Mouse (Mus musculus) megakaryocyte, embryonic 14.5 days (primary cell): Measurements from ENCODE around the gene Gm10471. TPM values are rescaled to one million over a fixed set of nuclear protein-coding genes. Genes with fewer than 3 reads are reported as not detected.
"Not testable (repeated sequence)": the region's sequence is repeated elsewhere in the genome, so short reads cannot be mapped to it uniquely, and the experiment has no call there.

Experiments used
- H3K27me3 ChIP-seq: replicated peaks from 2 replicates; pipeline ENCODE3; 2012; ENCODE audit warnings: inconsistent platforms
- H3K36me3 ChIP-seq: replicated peaks from 2 replicates; pipeline ENCODE3; 2012; ENCODE audit warnings: low read length, inconsistent platforms, mixed read lengths
- H3K4me1 ChIP-seq: 2 replicates; pipeline ENCODE4 v1.6.1; 2012; ENCODE audit warnings: inconsistent platforms
- H3K4me3 ChIP-seq: replicated peaks from 2 replicates; pipeline ENCODE3; 2012; ENCODE audit warnings: moderate library complexity, mild to moderate bottlenecking, inconsistent platforms
- H3K9me3 ChIP-seq: 2 replicates; pipeline ENCODE4 v1.6.1; 2012; ENCODE audit warnings: inconsistent platforms
- FLI1 ChIP-seq: IDR thresholded peaks from 2 replicates; pipeline ENCODE4 v1.6.1; 2012; ENCODE audit warnings: low read length, inconsistent platforms, mixed read lengths
- GATA1 ChIP-seq: IDR thresholded peaks from 3 replicates; pipeline ENCODE4 v1.6.1; 2012; ENCODE audit warnings: mixed read lengths, low read length, inconsistent platforms, borderline replicate concordance
- polyA plus RNA-seq: library from polyadenylated mRNA; stranded (reverse); fragments of >175 nt; gene quantifications from 2 replicates; pipeline ENCODE4 v1.2.3, GENCODE M21; 2012; ENCODE audit warnings: low replicate concordance; ENCODE audit not compliant: insufficient read depth

Gm10471 gene
- polyA plus RNA-seq = not detected in 2 replicates

GRCm38 (mm10) chr5:26089191-26089590, at the start of gene Gm10471:
Gene Gm10471, minus strand, starts transcription at chr5:26089291.
- H3K36me3 ChIP-seq, H3K4me3 ChIP-seq, H3K27me3 ChIP-seq, H3K4me1 ChIP-seq, H3K9me3 ChIP-seq: not testable (repeated sequence)

- not testable (repeated sequence) for H3K9me3 ChIP-seq, H3K4me1 ChIP-seq, H3K36me3 ChIP-seq, H3K4me3 ChIP-seq, H3K27me3 ChIP-seq
Observed at GRCm38 (mm10) chr5:26121321-26121720, 32.2 kb upstream of the Gm10471 start, which contains the start of gene Gm10220. Gene Gm10220, minus strand, starts transcription at chr5:26121421.

DNA sequence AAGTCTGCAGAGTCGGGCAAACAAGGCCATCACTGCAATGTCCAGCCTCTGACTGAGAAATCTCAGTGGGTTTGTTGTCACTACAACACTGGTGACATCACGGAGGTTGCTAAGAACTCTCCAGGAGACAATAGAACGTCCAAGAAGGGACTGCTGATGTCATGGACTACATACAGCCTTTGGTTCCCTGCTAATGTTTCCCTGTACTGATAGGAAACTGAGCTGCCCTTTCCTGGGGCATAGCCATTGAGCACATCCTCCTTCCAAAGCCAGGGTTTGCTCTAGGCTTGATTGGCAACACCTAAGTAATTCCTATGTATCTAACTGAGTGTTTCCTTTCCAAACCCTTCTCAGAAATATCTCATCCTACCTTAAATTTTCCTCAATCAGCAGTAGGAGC, 16.2 kb upstream of the Gm10471 start, which contains the start of gene 5031410I06Rik:
Gene 5031410I06Rik, minus strand, starts transcription at position 101 of the 400 bp plus-strand sequence.
- H3K4me1 ChIP-seq, H3K27me3 ChIP-seq, H3K9me3 ChIP-seq, H3K4me3 ChIP-seq, H3K36me3 ChIP-seq: not testable (repeated sequence)

DNA sequence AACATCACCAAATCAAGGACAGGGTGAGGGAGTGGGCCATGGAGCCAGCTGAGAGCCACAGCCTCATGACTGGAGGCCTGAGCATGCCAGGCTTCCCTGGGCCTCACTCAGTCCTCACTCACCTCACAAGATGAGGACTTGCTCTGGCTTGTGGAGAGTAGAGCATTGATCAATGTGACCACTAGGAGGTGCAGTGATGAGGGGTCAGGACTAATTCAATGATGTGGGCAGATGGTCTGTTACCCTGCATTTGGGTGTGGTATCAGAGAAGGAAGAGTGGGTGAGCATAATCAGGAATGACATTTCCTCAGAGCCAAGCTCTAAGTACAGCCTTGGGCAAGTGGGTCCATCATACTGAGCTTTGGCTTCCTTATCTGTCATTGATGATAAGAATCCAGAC, 10.1 kb downstream of the Gm10471 start:
- H3K4me1 ChIP-seq, H3K4me3 ChIP-seq, H3K36me3 ChIP-seq, H3K9me3 ChIP-seq, H3K27me3 ChIP-seq: not testable (repeated sequence)

GRCm38 (mm10) chr5:26070716-26071115, 18.4 kb downstream of the Gm10471 start:
- Histone ChIP-seq H3K4me3 (no peak overlapping the region), H3K9me3 (peaks cover 14% of the 10 kb centered on the region), H3K4me1 (no peaks in the 10 kb centered on the region), H3K27me3 (no peaks in the 10 kb centered on the region), H3K36me3 (no peaks in the 10 kb centered on the region)
- TF ChIP-seq GATA1 (no peak), FLI1 (no peak)

GRCm38 (mm10) chr5:26058481-26058880, 30.6 kb downstream of the Gm10471 start, which contains the start of gene Gm7347:
Gene Gm7347, minus strand, starts transcription at chr5:26058581.
- not testable (repeated sequence) for H3K4me1 ChIP-seq, H3K9me3 ChIP-seq, H3K36me3 ChIP-seq, H3K4me3 ChIP-seq, H3K27me3 ChIP-seq

DNA sequence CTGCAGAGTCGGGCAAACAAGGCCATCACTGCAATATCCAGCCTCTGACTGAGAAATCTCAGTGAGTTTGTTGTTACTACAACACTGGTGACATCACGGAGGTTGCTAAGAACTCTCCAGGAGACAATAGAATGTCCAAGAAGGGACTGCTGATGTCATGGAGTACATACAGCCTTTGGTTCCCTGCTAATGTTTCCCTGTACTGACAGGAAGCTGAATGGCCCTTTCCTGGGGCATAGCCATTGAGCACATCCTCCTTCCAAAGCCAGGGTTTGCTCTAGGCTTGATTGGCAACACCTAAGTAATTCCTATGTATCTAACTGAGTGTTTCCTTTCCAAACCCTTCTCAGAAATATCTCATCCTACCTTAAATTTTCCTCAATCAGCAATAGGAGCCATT, 49.6 kb downstream of the Gm10471 start, which contains the start of gene Speer4a:
Gene Speer4a, minus strand, starts transcription at position 101 of the 400 bp plus-strand sequence.
- H3K27me3 ChIP-seq, H3K4me1 ChIP-seq, H3K36me3 ChIP-seq, H3K9me3 ChIP-seq, H3K4me3 ChIP-seq: not testable (repeated sequence)

Other genes starting within 250 kb of the Gm10471 start
- gene Gm21663, start 146.9 kb downstream of the Gm10471 start, polyA plus RNA-seq = not detected in 2 replicates
- gene Gm21671, start 134.9 kb downstream of the Gm10471 start, polyA plus RNA-seq = not detected in 2 replicates
- not detected in 2 replicates for gene Gm21680, start 116.6 kb downstream of the Gm10471 start, polyA plus RNA-seq
- gene Gm21698, start 100.6 kb downstream of the Gm10471 start, polyA plus RNA-seq = not detected in 2 replicates
- not detected in 2 replicates for gene Gm1979, start 84.5 kb downstream of the Gm10471 start, polyA plus RNA-seq
- not detected in 2 replicates for gene Gm5862, start 66.4 kb downstream of the Gm10471 start, polyA plus RNA-seq
- gene Speer4a, start 49.7 kb downstream of the Gm10471 start, polyA plus RNA-seq = not detected in 2 replicates
- gene Gm7347, start 30.7 kb downstream of the Gm10471 start, polyA plus RNA-seq = not detected in 2 replicates
- not detected in 2 replicates for gene 5031410I06Rik, start 16.1 kb upstream of the Gm10471 start, polyA plus RNA-seq
- not detected in 2 replicates for gene Gm10220, start 32.1 kb upstream of the Gm10471 start, polyA plus RNA-seq
- gene Gm7361, start 168.4 kb upstream of the Gm10471 start, polyA plus RNA-seq = 0.07 TPM in 1 of 2 replicates, not detected in the other